Mouse (Mus musculus): ENCODE results near the gene Rpap3. TPM values are rescaled to one million over a fixed set of nuclear protein-coding genes. Genes with fewer than 3 reads are reported as not detected.

Gene Rpap3
- polyA plus RNA-seq, 1 experiment from 2014 or later: 36.2 TPM

DNA sequence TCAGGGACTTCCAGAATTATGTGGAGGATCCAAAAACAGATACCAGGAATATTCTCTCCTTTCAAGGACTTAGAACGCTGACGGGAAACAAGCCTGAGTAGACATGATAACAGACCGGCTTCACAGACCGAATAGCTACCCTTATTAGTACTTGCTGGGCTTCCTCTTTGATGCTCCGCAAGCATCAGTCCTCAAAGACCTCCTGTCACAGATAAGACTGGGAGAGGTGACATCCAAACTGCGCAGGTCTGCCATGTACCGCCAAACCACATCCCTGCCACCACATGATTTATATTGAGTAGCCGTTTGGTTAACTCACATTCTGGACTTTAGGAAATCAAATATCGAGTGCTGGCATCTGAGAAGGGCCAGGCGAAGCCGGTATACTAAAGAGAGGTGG, 11.2 kb upstream of the Rpap3 start:
- Histone ChIP-seq H3K4me3 (no peak overlapping the region), H3K27ac (no peak overlapping the region), H3K9me3 (replicated peaks) (no peaks in the 10 kb centered on the region), H3K36me3 (no peaks in the 10 kb centered on the region), H3K4me1 (peaks cover 27% of the 10 kb centered on the region), H3K27me3 (ENCODE audit: low read depth, poor library complexity, severe bottlenecking) (no peaks in the 10 kb centered on the region)
- 88% methylated on average over 11 of the region's 11 CpGs for WGBS
- DNase-seq (ENCODE audit: low spot score): no peak

DNA sequence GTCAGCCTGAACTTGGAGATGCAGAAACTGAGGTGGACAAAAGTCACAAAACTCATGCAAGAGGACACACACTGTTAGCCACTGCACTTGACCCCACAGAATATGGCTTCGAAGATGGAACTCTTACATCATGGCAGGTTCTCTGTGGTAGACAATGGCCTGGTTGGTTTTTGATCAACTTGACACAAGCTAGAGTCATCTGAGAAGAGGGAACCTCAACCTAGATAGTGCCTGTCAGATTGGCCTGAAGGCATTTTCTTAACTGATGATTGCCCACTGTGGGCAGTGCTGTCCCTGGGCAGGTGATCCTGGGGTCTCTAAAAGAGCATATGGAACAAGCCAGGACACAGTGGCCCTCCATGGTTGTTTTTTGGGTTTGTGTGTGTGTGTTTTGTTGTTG, 10.1 kb upstream of the Rpap3 start:
- Histone ChIP-seq H3K36me3 (no peaks in the 10 kb centered on the region), H3K27me3 (ENCODE audit: low read depth, poor library complexity, severe bottlenecking) (no peaks in the 10 kb centered on the region), H3K27ac (no peak overlapping the region), H3K9me3 (replicated peaks) (no peaks in the 10 kb centered on the region), H3K4me1 (peaks cover 23% of the 10 kb centered on the region), H3K4me3 (no peak overlapping the region)
- 91% methylated on average over 1 of the region's 1 CpGs for WGBS
- no peak for DNase-seq (ENCODE audit: low spot score)

DNA sequence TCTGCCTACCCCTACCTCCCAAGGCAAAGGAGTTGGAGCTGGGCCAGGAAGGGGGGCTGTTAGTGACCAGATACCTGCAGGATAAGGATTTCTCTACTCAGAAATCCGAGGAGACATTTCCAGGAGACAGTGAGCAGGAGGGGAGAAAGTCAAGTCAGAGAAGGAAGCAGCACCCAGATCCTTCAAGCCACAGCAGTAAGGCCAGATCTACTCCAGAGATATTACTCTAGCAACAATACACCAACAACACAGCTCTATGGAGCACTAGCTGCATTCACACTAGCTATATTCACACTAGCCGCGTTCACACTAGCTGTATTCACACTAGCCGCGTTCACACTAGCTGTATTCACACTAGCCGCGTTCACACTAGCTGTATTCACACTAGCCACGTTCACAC, 9.5 kb upstream of the Rpap3 start:
- Histone ChIP-seq H3K36me3 (no peaks in the 10 kb centered on the region), H3K9me3 (replicated peaks) (no peaks in the 10 kb centered on the region), H3K27me3 (ENCODE audit: low read depth, poor library complexity, severe bottlenecking) (no peaks in the 10 kb centered on the region), H3K27ac (no peak overlapping the region), H3K4me1 (peaks cover 21% of the 10 kb centered on the region), H3K4me3 (no peak overlapping the region)
- DNase-seq (ENCODE audit: low spot score): no peak
- WGBS: 93% methylated on average over 8 of the region's 8 CpGs

DNA sequence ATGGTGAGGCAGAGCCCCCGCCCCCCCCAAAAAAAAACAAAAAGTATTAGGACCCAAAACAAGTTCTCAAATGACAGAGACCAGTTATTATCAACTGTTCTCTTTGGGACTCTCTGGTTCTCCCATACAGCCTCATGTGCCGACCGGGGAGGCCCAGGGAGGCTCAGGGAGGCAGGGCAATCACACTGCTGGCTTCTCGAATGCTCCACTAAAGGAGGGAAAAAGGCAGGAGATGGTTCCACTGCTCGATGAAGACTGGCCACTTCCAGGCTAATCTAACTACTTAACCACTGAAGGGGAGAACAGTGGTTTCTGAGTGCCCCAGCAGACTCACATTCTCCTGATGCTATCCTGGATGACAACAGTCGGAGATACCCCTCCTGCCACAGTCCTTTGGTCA, 6.9 kb upstream of the Rpap3 start:
- Histone ChIP-seq H3K4me3 (no peak overlapping the region), H3K9me3 (replicated peaks) (no peaks in the 10 kb centered on the region), H3K27ac (no peak overlapping the region), H3K27me3 (ENCODE audit: low read depth, poor library complexity, severe bottlenecking) (no peaks in the 10 kb centered on the region), H3K4me1 (peaks cover 15% of the 10 kb centered on the region), H3K36me3 (no peaks in the 10 kb centered on the region)
- 76% methylated on average over 6 of the region's 6 CpGs for WGBS
- no peak for DNase-seq (ENCODE audit: low spot score)

DNA sequence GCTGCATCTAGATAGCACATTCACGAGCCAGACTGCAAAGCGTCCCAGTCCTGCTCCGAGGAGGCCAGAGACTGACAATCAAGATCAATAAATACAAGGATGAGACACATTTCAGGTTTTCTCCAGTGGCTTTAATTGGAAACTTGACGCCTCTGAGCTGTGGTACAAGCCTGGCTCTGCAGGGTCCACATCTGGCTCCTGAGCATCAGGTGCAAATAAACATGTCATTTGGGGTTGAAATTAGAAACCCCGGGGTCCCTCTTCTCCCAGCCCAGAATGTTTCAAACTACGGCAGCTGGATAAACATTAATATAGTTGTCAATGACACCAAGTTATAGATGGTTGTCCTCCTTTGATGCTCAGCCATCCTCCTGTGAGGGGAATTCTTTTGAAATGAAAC, 5.3 kb upstream of the Rpap3 start:
- H3K4me1 ChIP-seq: peaks cover 15% of the 10 kb centered on the region
- WGBS: 56% methylated on average over 6 of the region's 6 CpGs
- H3K4me3 ChIP-seq: no peak overlapping the region
- no peak for DNase-seq (ENCODE audit: low spot score)
- no peaks in the 10 kb centered on the region for H3K36me3 ChIP-seq
- no peaks in the 10 kb centered on the region for H3K9me3 ChIP-seq (replicated peaks)
- H3K27ac ChIP-seq: no peak overlapping the region
- no peaks in the 10 kb centered on the region for H3K27me3 ChIP-seq (ENCODE audit: low read depth, poor library complexity, severe bottlenecking)

DNA sequence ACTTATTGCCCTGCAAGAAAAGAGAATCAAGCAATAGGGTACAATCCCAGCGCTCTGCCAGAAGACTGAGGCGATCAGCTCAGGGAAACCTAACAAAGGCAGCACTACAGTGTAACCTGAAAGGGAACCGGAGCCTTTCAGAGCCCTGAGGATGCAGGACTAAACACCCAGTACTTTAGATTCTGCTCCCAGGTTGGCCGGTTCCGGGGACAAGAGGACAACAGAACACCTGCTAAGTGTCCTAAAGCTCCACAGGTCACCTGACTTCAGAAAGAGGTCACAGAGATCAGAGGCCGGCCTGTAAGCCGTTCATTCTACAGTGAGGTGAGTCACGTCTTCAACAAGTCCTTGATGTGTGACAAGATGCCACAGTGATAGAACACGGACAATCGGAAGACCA, 9.0 kb downstream of the Rpap3 start:
- H3K27ac ChIP-seq: no peak overlapping the region
- peaks cover 100% of the 10 kb centered on the region for H3K36me3 ChIP-seq
- no peak overlapping the region for H3K4me3 ChIP-seq
- DNase-seq (ENCODE audit: low spot score): no peak
- WGBS: 91% methylated on average over 10 of the region's 10 CpGs
- H3K4me1 ChIP-seq: no peaks in the 10 kb centered on the region
- no peaks in the 10 kb centered on the region for H3K27me3 ChIP-seq (ENCODE audit: low read depth, poor library complexity, severe bottlenecking)
- no peaks in the 10 kb centered on the region for H3K9me3 ChIP-seq (replicated peaks)

DNA sequence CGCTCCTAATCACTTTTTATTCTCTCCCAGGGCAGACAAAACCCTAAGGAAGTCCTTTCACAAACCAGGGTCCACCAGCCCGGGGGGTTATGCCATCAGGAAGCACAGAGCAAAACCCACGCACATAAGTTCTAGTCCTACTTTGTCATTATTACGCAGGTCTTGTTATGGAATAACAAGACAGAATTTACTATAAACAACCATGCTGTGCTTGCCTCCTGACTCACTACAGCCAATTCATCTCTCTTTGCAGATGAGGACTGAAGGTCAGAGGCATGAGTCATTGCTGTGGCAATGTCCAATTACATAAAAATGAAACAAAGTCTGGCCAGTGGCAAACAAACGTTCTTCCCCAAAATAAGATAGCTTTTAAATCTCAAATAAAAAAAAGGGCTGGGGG, 12.2 kb downstream of the Rpap3 start:
- no peaks in the 10 kb centered on the region for H3K27me3 ChIP-seq (ENCODE audit: low read depth, poor library complexity, severe bottlenecking)
- peaks cover 99% of the 10 kb centered on the region for H3K36me3 ChIP-seq
- H3K27ac ChIP-seq: no peak overlapping the region
- H3K4me3 ChIP-seq: no peak overlapping the region
- DNase-seq (ENCODE audit: low spot score): no peak
- H3K4me1 ChIP-seq: no peaks in the 10 kb centered on the region
- H3K9me3 ChIP-seq (replicated peaks): no peaks in the 10 kb centered on the region
- 93% methylated on average over 5 of the region's 5 CpGs for WGBS

DNA sequence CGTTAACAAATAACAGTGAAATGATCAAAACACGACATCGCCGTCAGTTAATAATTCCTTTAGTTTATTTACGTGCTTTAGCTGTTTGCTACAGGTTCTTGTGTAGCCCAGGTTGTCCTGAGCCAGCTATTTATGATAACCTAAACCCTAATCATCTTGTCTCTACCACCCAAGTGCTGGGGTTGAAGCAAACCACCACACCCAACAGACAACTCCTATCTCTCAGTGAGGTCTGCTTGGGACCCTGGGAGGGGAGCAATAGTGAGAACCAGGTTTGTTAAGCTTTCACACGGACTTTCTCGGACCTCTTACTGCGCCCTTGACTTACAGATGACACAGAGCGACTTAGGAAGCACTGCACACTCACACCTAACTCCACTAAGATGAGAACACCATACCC, 21.5 kb downstream of the Rpap3 start:
- Histone ChIP-seq H3K27me3 (ENCODE audit: low read depth, poor library complexity, severe bottlenecking) (no peaks in the 10 kb centered on the region), H3K4me1 (peaks cover 3% of the 10 kb centered on the region), H3K4me3 (no peak overlapping the region), H3K36me3 (peaks cover 100% of the 10 kb centered on the region), H3K27ac (no peak overlapping the region), H3K9me3 (replicated peaks) (no peaks in the 10 kb centered on the region)
- no peak for DNase-seq (ENCODE audit: low spot score)
- 94% methylated on average over 9 of the region's 9 CpGs for WGBS

DNA sequence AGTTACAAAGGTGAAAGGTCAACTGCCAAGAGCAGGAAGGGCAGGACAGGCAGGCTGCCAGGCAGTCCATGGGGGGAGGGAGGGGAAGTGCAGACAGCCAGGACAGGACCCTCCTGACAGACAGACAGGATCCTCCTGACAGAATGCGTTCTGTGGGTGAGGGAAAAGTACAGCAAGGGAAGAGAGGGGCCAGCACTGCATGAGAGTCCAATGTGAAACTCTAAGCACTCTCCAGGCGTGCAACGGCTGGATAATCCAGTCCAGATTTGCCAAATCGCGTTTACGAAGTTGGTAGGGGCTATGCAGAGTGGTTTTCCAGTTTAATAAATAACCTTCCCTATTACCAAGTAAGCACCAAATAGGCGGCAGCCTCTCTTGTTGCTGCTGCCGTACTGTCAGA, 23.6 kb downstream of the Rpap3 start:
- WGBS: 84% methylated on average over 8 of the region's 8 CpGs
- no peak overlapping the region for H3K4me3 ChIP-seq
- H3K27ac ChIP-seq: no peak overlapping the region
- H3K36me3 ChIP-seq: peaks cover 100% of the 10 kb centered on the region
- H3K4me1 ChIP-seq: peaks cover 3% of the 10 kb centered on the region
- no peaks in the 10 kb centered on the region for H3K27me3 ChIP-seq (ENCODE audit: low read depth, poor library complexity, severe bottlenecking)
- H3K9me3 ChIP-seq (replicated peaks): no peaks in the 10 kb centered on the region
- DNase-seq (ENCODE audit: low spot score): no peak

DNA sequence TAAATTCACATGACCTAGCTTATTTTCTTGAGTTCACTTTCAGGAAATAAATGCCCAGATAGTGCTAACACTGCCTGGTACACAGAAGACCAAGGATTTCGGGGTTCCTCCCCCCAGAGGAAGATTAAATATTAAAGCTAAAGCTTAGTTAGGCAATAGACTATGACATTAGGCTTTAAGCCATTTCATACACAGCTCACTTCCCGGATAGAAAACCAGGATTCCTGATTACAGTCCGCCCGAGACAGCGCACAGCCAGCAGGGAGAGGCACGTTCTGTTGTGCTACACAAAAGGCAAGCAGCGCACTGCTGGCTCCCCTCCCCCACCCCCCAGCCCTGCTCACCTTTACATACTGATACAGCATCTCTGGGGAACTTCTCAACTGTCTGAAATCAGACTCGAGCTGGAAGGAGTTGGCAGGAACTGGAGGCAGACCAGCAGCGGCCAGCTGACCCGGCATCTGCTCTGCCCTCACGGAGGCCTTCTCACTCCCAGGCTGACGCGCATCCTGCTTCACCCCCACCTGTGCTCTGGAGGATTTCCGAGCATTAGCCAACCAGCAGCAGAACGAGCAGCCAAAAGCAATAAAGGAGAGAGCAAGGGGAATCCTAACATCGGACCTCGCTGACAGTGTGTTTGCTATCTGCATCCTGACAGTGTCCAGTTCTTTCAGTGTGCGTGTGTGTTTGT, 25.5 kb downstream of the Rpap3 start:
- H3K36me3 ChIP-seq: peaks cover 100% of the 10 kb centered on the region
- H3K9me3 ChIP-seq (replicated peaks): no peaks in the 10 kb centered on the region
- H3K4me3 ChIP-seq: no peak overlapping the region
- H3K4me1 ChIP-seq: peaks cover 3% of the 10 kb centered on the region
- WGBS: 92% methylated on average over 18 of the region's 18 CpGs
- no peaks in the 10 kb centered on the region for H3K27me3 ChIP-seq (ENCODE audit: low read depth, poor library complexity, severe bottlenecking)
- no peak overlapping the region for H3K27ac ChIP-seq
- no peak for DNase-seq (ENCODE audit: low spot score)

DNA sequence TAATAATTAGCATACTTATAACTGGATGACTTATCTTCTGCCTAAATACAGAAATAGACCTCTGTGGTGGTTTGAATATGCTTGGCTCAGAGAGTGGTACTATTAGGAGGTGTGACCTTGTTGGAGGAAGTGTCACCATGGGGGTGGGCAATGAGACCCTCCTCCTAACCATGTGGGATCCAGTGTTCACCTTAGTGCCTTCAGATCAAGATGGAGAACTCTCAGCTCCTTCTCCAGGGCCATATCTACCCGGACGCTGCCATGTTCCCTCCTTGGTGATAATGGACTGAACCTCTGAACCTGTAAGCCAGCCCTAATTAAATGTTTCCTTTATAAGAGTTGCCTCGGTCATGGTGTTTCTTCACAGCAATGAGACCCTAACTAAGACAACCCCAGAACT, 28.3 kb downstream of the Rpap3 start:
- H3K4me3 ChIP-seq: no peak overlapping the region
- peaks cover 99% of the 10 kb centered on the region for H3K36me3 ChIP-seq
- H3K27me3 ChIP-seq (ENCODE audit: low read depth, poor library complexity, severe bottlenecking): no peaks in the 10 kb centered on the region
- DNase-seq (ENCODE audit: low spot score): no peak
- H3K9me3 ChIP-seq (replicated peaks): no peaks in the 10 kb centered on the region
- 94% methylated on average over 3 of the region's 3 CpGs for WGBS
- peaks cover 6% of the 10 kb centered on the region for H3K4me1 ChIP-seq
- no peak overlapping the region for H3K27ac ChIP-seq

DNA sequence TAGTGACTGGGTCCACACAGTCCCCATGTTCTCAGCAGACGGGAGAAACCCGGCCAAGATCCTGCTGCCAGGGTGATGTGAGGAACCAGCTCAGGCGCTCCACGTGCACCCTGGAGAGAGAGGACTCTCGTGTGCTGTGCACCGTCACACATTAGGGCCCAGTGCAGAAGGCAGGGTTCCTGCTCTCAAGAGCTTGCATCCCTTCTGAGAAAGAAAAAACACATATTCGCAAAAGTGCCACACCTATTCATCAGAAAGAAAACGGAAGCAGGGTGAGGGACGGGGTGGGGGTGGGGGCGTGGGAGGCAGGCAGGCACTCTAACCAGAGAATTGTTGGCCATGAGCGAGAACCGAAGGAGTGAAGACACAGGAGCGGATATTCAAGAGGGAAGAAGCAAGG, 29.7 kb downstream of the Rpap3 start:
- 93% methylated on average over 13 of the region's 13 CpGs for WGBS
- Histone ChIP-seq H3K27me3 (ENCODE audit: low read depth, poor library complexity, severe bottlenecking) (no peaks in the 10 kb centered on the region), H3K9me3 (replicated peaks) (no peaks in the 10 kb centered on the region), H3K4me1 (peaks cover 7% of the 10 kb centered on the region; the same call in 1 of the 2 replicates), H3K4me3 (no peak overlapping the region), H3K27ac (no peak overlapping the region), H3K36me3 (peaks cover 88% of the 10 kb centered on the region)
- DNase-seq (ENCODE audit: low spot score): no peak

DNA sequence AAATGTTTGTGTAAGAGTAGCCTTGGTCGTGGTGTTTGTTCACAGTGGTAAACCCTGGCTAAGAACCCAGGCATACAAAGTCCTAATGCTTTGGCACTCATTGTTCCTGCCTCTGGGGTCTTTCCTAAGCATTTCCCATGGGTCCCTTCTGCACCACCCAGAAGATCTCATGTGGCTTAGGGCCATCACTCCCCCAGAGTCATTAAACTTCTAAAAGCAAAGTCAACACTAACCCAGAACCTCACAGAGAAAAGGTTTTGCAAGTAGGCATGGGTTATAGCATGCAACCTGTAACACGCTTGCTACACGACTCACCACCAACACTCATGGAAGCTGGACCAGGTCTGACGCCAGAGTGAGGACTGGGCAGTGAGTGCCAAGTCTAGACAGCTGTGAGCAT, 31.2 kb downstream of the Rpap3 start:
- Histone ChIP-seq H3K27me3 (ENCODE audit: low read depth, poor library complexity, severe bottlenecking) (no peaks in the 10 kb centered on the region), H3K36me3 (peaks cover 73% of the 10 kb centered on the region), H3K9me3 (replicated peaks) (no peaks in the 10 kb centered on the region), H3K4me1 (peaks cover 7% of the 10 kb centered on the region; the same call in 1 of the 2 replicates), H3K4me3 (no peak overlapping the region), H3K27ac (no peak overlapping the region)
- DNase-seq (ENCODE audit: low spot score): no peak
- WGBS: 94% methylated on average over 4 of the region's 4 CpGs
